Mouse (Mus musculus): Measurements from ENCODE around the gene Borcs8.

- TF ChIP-seq CTCF (IDR thresholded peaks at IDR 0.05; ENCODE audit: low read depth): peak; percentile 98
- TF ChIP-seq EP300 (IDR thresholded peaks at IDR 0.05; ENCODE audit: low read depth): no peak
These were observed 27.3 kb downstream of the Borcs8 start for GRCm38 (mm10) chr8:70166504-70167110.

Measured in liver, embryonic 14.5 days (tissue).